Mouse (Mus musculus) small intestine, adult 2 months (tissue): ENCODE data around the gene Vps35l.

ENCODE experiments used
- CTCF ChIP-seq: fragments of 200-500 bp; IDR thresholded peaks from 2 replicates; pipeline ENCODE4 v1.5.1; 2012; ENCODE audit warnings: low read depth, mild to moderate bottlenecking, control low read depth, inconsistent platforms, low read length, moderate library complexity, mixed read lengths; ENCODE audit not compliant: insufficient replicate concordance, insufficient read length; ENCODE audit errors: extremely low read depth
- POLR2A ChIP-seq: fragments of 200-500 bp; IDR thresholded peaks from 2 replicates; pipeline ENCODE4 v1.6.1; 2012; ENCODE audit warnings: low read depth, mild to moderate bottlenecking, control low read depth, inconsistent platforms, low read length, moderate library complexity

DNA sequence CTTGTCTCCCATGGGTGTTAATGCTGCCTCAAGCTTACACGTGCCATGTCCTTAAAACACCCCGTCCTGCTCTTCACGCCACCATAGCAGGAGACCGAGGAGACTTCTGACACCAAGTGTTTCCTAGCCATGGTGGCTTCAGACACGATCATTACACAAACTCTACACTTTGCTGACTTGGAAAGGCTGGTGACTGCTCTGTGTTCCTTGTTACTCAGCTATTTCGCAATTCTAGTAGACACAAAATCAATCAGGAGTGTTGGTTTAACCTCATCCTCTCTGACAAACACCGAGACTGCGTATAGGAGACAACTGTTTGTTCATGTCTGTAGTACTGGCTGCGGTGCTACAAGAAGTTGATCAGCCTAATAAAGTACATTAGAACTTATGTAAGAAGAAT lies 41.1 kb upstream of the Vps35l start:
- no peak for TF ChIP-seq CTCF
- no peak for TF ChIP-seq POLR2A
